ENCODE assay signal across 10 mouse cellular contexts in the genomic region with DNA sequence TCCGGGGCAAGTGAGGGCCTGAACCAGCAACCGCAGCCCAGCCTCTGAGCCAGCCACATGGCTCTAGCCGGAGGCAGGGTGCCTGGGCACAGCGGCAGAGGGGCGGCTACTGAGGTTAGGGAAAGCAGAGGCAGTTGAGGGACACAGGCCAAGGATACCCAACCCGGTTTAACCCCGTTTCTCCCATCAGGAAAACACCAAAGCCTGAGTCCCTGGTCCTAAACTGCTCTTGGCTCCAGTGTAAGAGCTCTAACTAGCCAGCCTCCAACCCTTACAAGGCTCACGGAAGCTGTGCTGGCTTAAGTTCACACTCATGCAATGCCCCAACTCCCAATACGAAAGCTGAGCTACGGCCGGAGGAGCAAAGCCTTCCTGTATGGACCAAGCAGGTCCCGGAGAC. TPM values are rescaled to one million over a fixed set of nuclear protein-coding genes. Genes with fewer than 3 reads are reported as not detected.
DNase-seq lines count a peak whose midpoint lies in the region; ATAC-seq lines count a peak whose summit lies in the region.
"Had no signal": no experiment of that assay in that cellular context is flagged by ENCODE, and none has a peak within 500 bp of the region (broad histone marks: within the 10 kb centered on the region; RNA-seq: fewer than 3 reads in every experiment).

No protein-coding gene starts in this region.

- no peak for ATAC-seq in kidney, embryonic 14.5 days (ENCODE audit: low FRiP score, low TSS enrichment)
- ATAC-seq in forebrain, embryonic 14.5 days, result no peak
- no peak for ATAC-seq in limb, embryonic 15.5 days (ENCODE audit: insufficient number of reproducible peaks, low FRiP score, low TSS enrichment, low read depth)

- H3K27me3 ChIP-seq in kidney, embryonic 14.5 days (ENCODE audit: control insufficient read depth, insufficient read depth, low read length), result no peaks in the 10 kb centered on the region
- H3K27me3 ChIP-seq in forebrain, embryonic 14.5 days (replicated peaks; ENCODE audit: control insufficient read depth, insufficient read depth, low read length), result no peaks in the 10 kb centered on the region
- H3K27me3 ChIP-seq in limb, embryonic 15.5 days, result no peaks in the 10 kb centered on the region

- H3K9ac ChIP-seq in kidney, embryonic 14.5 days (ENCODE audit: low read depth, low read length), result peak overlapping the region; percentile 51; the same call in 1 of the 2 replicates
- H3K9ac ChIP-seq in forebrain, embryonic 14.5 days (ENCODE audit: low read length), result peak overlapping the region; percentile 48
- H3K9ac ChIP-seq in limb, embryonic 15.5 days, result 0 out of 2 replicates have a peak overlapping the region, but pooled peaks have one; percentile 4

- H3K9me3 ChIP-seq in kidney, embryonic 14.5 days (ENCODE audit: control insufficient read depth, low read length), result no peaks in the 10 kb centered on the region
- H3K9me3 ChIP-seq in forebrain, embryonic 14.5 days (replicated peaks; ENCODE audit: control insufficient read depth, low read length), result no peaks in the 10 kb centered on the region
- H3K9me3 ChIP-seq in limb, embryonic 15.5 days, result no peaks in the 10 kb centered on the region

- peaks cover 82% of the 10 kb centered on the region for H3K4me1 ChIP-seq in kidney, embryonic 14.5 days (ENCODE audit: control insufficient read depth, insufficient read depth, low read length)
- peaks cover 36% of the 10 kb centered on the region for H3K4me1 ChIP-seq in forebrain, embryonic 14.5 days (ENCODE audit: control insufficient read depth, insufficient read depth, low read length)
- H3K4me1 ChIP-seq in limb, embryonic 15.5 days, result peaks cover 79% of the 10 kb centered on the region

- H3K4me3 ChIP-seq in kidney, embryonic 14.5 days (ENCODE audit: low read length), result peak overlapping the region; percentile 22
- H3K4me3 ChIP-seq in forebrain, embryonic 14.5 days (ENCODE audit: low read depth, low read length), result no peak overlapping the region
- H3K4me3 ChIP-seq in limb, embryonic 15.5 days, result peak overlapping the region; percentile 21
- H3K4me3 ChIP-seq: myocyte had no signal

- WGBS in kidney, embryonic 14.5 days, result 33% methylated on average over 12 of the region's 12 CpGs
- WGBS in forebrain, embryonic 14.5 days, result 69% methylated on average over 12 of the region's 12 CpGs
- WGBS in limb, embryonic 15.5 days, result 35% methylated on average over 12 of the region's 12 CpGs

- peak overlapping the region; percentile 44 for H3K4me2 ChIP-seq in kidney, embryonic 14.5 days (replicated peaks; ENCODE audit: low read depth, low read length)
- no peak overlapping the region for H3K4me2 ChIP-seq in forebrain, embryonic 14.5 days (ENCODE audit: low read length)
- H3K4me2 ChIP-seq in limb, embryonic 15.5 days, result peak overlapping the region; percentile 37

- H3K36me3 ChIP-seq in kidney, embryonic 14.5 days (ENCODE audit: control insufficient read depth, insufficient read depth, low read length), result no peaks in the 10 kb centered on the region
- H3K36me3 ChIP-seq in forebrain, embryonic 14.5 days (ENCODE audit: control insufficient read depth, insufficient read depth, low read length), result no peaks in the 10 kb centered on the region
- no peaks in the 10 kb centered on the region for H3K36me3 ChIP-seq in limb, embryonic 15.5 days

- DNase-seq in kidney, adult 8-10 months, result no peak
- DNase-seq in adipocyte (ENCODE audit: low spot score), result peak; percentile 55
- no peak for DNase-seq in forebrain, embryonic 14.5 days (ENCODE audit: low spot score)
- no peak for DNase-seq in left cerebral cortex, adult 11 months (ENCODE audit: low spot score)
- no peak for DNase-seq in embryo, embryonic 9.5 days (ENCODE audit: extremely low spot score)
- DNase-seq in spleen, postnatal 36 days (ENCODE audit: low spot score in 2 of 2), result no peak
- DNase-seq: gastrocnemius, postnatal 36 days had no signal

- H3K27ac ChIP-seq in kidney, embryonic 14.5 days (ENCODE audit: low read depth, low read length), result peak overlapping the region; percentile 39
- peak overlapping the region; percentile 35; the same call in 1 of the 2 replicates for H3K27ac ChIP-seq in forebrain, embryonic 14.5 days (ENCODE audit: low read depth, low read length)
- H3K27ac ChIP-seq in limb, embryonic 15.5 days, result peak overlapping the region; percentile 73

RNA-seq across cellular contexts. Expression of gene Ptk7, which starts 4.7 kb away (rescaled TPM):
- 58.5 and 64.1 TPM in 2 replicates for polyA plus RNA-seq in kidney, embryonic 14.5 days (2014; fragmentation: Nextera tagmentation; extraction: Ambion mirVana)
- 15.3 and 19.0 TPM in 2 replicates for polyA plus RNA-seq in forebrain, embryonic 14.5 days (2014; fragmentation: Nextera tagmentation; extraction: Ambion mirVana)
- 122 and 123 TPM in 2 replicates for polyA plus RNA-seq in limb, embryonic 15.5 days (2015; fragmentation: Nextera tagmentation; extraction: Ambion mirVana)

RNA-seq across cellular contexts. Expression of gene Klc4, which starts 21.2 kb away (rescaled TPM):
- polyA plus RNA-seq in kidney, embryonic 14.5 days (2014; fragmentation: Nextera tagmentation; extraction: Ambion mirVana), result 22.0 and 31.5 TPM in 2 replicates
- polyA plus RNA-seq in forebrain, embryonic 14.5 days (2014; fragmentation: Nextera tagmentation; extraction: Ambion mirVana), result 34.7 and 38.8 TPM in 2 replicates
- polyA plus RNA-seq in limb, embryonic 15.5 days (2015; fragmentation: Nextera tagmentation; extraction: Ambion mirVana), result 20.5 and 22.3 TPM in 2 replicates

RNA-seq across cellular contexts. Expression of gene Mrpl2, which starts 21.4 kb away (rescaled TPM):
- 121 and 141 TPM in 2 replicates for polyA plus RNA-seq in kidney, embryonic 14.5 days (2014; fragmentation: Nextera tagmentation; extraction: Ambion mirVana)
- 83.3 and 108 TPM in 2 replicates for polyA plus RNA-seq in forebrain, embryonic 14.5 days (2014; fragmentation: Nextera tagmentation; extraction: Ambion mirVana)
- polyA plus RNA-seq in limb, embryonic 15.5 days (2015; fragmentation: Nextera tagmentation; extraction: Ambion mirVana), result 88.4 and 91.3 TPM in 2 replicates

RNA-seq across cellular contexts. Expression of gene Cul7, which starts 25.5 kb away (rescaled TPM):
- polyA plus RNA-seq in kidney, embryonic 14.5 days (2014; fragmentation: Nextera tagmentation; extraction: Ambion mirVana), result 40.7 and 42.6 TPM in 2 replicates
- 28.3 and 30.2 TPM in 2 replicates for polyA plus RNA-seq in forebrain, embryonic 14.5 days (2014; fragmentation: Nextera tagmentation; extraction: Ambion mirVana)
- 53.4 and 63.3 TPM in 2 replicates for polyA plus RNA-seq in limb, embryonic 15.5 days (2015; fragmentation: Nextera tagmentation; extraction: Ambion mirVana)

RNA-seq across cellular contexts. Expression of gene Rrp36, which starts 49.6 kb away (rescaled TPM):
- polyA plus RNA-seq in kidney, embryonic 14.5 days (2014; fragmentation: Nextera tagmentation; extraction: Ambion mirVana), result 54.0 and 66.5 TPM in 2 replicates
- 30.1 and 31.4 TPM in 2 replicates for polyA plus RNA-seq in forebrain, embryonic 14.5 days (2014; fragmentation: Nextera tagmentation; extraction: Ambion mirVana)
- 64.6 and 66.9 TPM in 2 replicates for polyA plus RNA-seq in limb, embryonic 15.5 days (2015; fragmentation: Nextera tagmentation; extraction: Ambion mirVana)
